Mouse (Mus musculus): Measurements from ENCODE around the gene Ptcd2. TPM values are rescaled to one million over a fixed set of nuclear protein-coding genes. Genes with fewer than 3 reads are reported as not detected.

The Ptcd2 gene
- polyA plus RNA-seq, 1 experiment from 2014 or later, result 56.0 TPM

GRCm38 (mm10) chr13:99363866-99364265 lies 19.4 kb upstream of the Ptcd2 start:
- H3K27ac ChIP-seq (ENCODE audit: low read length), result no peak overlapping the region
- no peaks in the 10 kb centered on the region for H3K9me3 ChIP-seq (replicated peaks; ENCODE audit: control insufficient read depth, low read length, poor library complexity, severe bottlenecking)
- no peak overlapping the region for H3K9ac ChIP-seq (ENCODE audit: low read depth, low read length)
- no peaks in the 10 kb centered on the region; the same call in 1 of the 2 replicates for H3K36me3 ChIP-seq (ENCODE audit: control insufficient read depth, insufficient read depth, low read length)
- ATAC-seq, result no peak
- no peaks in the 10 kb centered on the region; the same call in 1 of the 2 replicates for H3K4me1 ChIP-seq (ENCODE audit: control insufficient read depth, insufficient read depth, low read length)
- 41% methylated on average over 4 of the region's 4 CpGs for WGBS
- H3K27me3 ChIP-seq (ENCODE audit: control insufficient read depth, insufficient read depth, low read depth, low read length), result no peaks in the 10 kb centered on the region
- no peak overlapping the region for H3K4me3 ChIP-seq (ENCODE audit: low read depth, low read length)
- H3K4me2 ChIP-seq (ENCODE audit: low read length), result no peak overlapping the region

GRCm38 (mm10) chr13:99358921-99359320 lies 14.4 kb upstream of the Ptcd2 start:
- Histone ChIP-seq H3K9me3 (replicated peaks; ENCODE audit: control insufficient read depth, low read length, poor library complexity, severe bottlenecking) (no peaks in the 10 kb centered on the region), H3K27me3 (ENCODE audit: control insufficient read depth, insufficient read depth, low read depth, low read length) (no peaks in the 10 kb centered on the region), H3K4me1 (ENCODE audit: control insufficient read depth, insufficient read depth, low read length) (peaks cover under 1% of the 10 kb centered on the region; the same call in 1 of the 2 replicates), H3K4me3 (ENCODE audit: low read depth, low read length) (no peak overlapping the region), H3K9ac (ENCODE audit: low read depth, low read length) (no peak overlapping the region), H3K27ac (ENCODE audit: low read length) (no peak overlapping the region), H3K4me2 (ENCODE audit: low read length) (no peak overlapping the region), H3K36me3 (ENCODE audit: control insufficient read depth, insufficient read depth, low read length) (no peaks in the 10 kb centered on the region; the same call in 1 of the 2 replicates)
- ATAC-seq, result 0 out of 2 replicates have a peak, but pooled peaks have one; percentile 36
- WGBS, result 80% methylated on average over 14 of the region's 14 CpGs

- Histone ChIP-seq H3K9me3 (replicated peaks; ENCODE audit: control insufficient read depth, low read length, poor library complexity, severe bottlenecking) (no peaks in the 10 kb centered on the region), H3K4me3 (ENCODE audit: low read depth, low read length) (no peak overlapping the region), H3K9ac (ENCODE audit: low read depth, low read length) (no peak overlapping the region), H3K27ac (ENCODE audit: low read length) (no peak overlapping the region), H3K36me3 (ENCODE audit: control insufficient read depth, insufficient read depth, low read length) (no peaks in the 10 kb centered on the region), H3K4me2 (ENCODE audit: low read length) (no peak overlapping the region), H3K27me3 (ENCODE audit: control insufficient read depth, insufficient read depth, low read depth, low read length) (no peaks in the 10 kb centered on the region), H3K4me1 (ENCODE audit: control insufficient read depth, insufficient read depth, low read length) (peaks cover 2% of the 10 kb centered on the region; the same call in 1 of the 2 replicates)
- no peak for ATAC-seq
- 35% methylated on average over 9 of the region's 9 CpGs for WGBS
Measured at GRCm38 (mm10) chr13:99356428-99357265, 12.1 kb upstream of the Ptcd2 start.

- no peaks in the 10 kb centered on the region for H3K36me3 ChIP-seq (ENCODE audit: control insufficient read depth, insufficient read depth, low read length)
- WGBS, result 90% methylated on average over 7 of the region's 7 CpGs
- no peaks in the 10 kb centered on the region for H3K27me3 ChIP-seq (ENCODE audit: control insufficient read depth, insufficient read depth, low read depth, low read length)
- H3K9me3 ChIP-seq (replicated peaks; ENCODE audit: control insufficient read depth, low read length, poor library complexity, severe bottlenecking), result no peaks in the 10 kb centered on the region
- no peak overlapping the region for H3K27ac ChIP-seq (ENCODE audit: low read length)
- H3K9ac ChIP-seq (ENCODE audit: low read depth, low read length), result no peak overlapping the region
- H3K4me2 ChIP-seq (ENCODE audit: low read length), result no peak overlapping the region
- H3K4me3 ChIP-seq (ENCODE audit: low read depth, low read length), result no peak overlapping the region
- H3K4me1 ChIP-seq (ENCODE audit: control insufficient read depth, insufficient read depth, low read length), result peaks cover 2% of the 10 kb centered on the region; the same call in 1 of the 2 replicates
- no peak for ATAC-seq
Measured at GRCm38 (mm10) chr13:99355861-99356260, 11.4 kb upstream of the Ptcd2 start.

- H3K9ac ChIP-seq (ENCODE audit: low read depth, low read length), result no peak overlapping the region
- peaks cover 2% of the 10 kb centered on the region; the same call in 1 of the 2 replicates for H3K4me1 ChIP-seq (ENCODE audit: control insufficient read depth, insufficient read depth, low read length)
- H3K27ac ChIP-seq (ENCODE audit: low read length), result no peak overlapping the region
- H3K27me3 ChIP-seq (ENCODE audit: control insufficient read depth, insufficient read depth, low read depth, low read length), result no peaks in the 10 kb centered on the region
- H3K9me3 ChIP-seq (replicated peaks; ENCODE audit: control insufficient read depth, low read length, poor library complexity, severe bottlenecking), result no peaks in the 10 kb centered on the region
- no peak for ATAC-seq
- no peak overlapping the region for H3K4me2 ChIP-seq (ENCODE audit: low read length)
- H3K4me3 ChIP-seq (ENCODE audit: low read depth, low read length), result no peak overlapping the region
- no peaks in the 10 kb centered on the region for H3K36me3 ChIP-seq (ENCODE audit: control insufficient read depth, insufficient read depth, low read length)
- WGBS, result 88% methylated on average over 6 of the region's 6 CpGs
Measured at GRCm38 (mm10) chr13:99355072-99355471, 10.6 kb upstream of the Ptcd2 start.

- H3K27me3 ChIP-seq (ENCODE audit: control insufficient read depth, insufficient read depth, low read depth, low read length), result no peaks in the 10 kb centered on the region
- peaks cover 2% of the 10 kb centered on the region; the same call in 1 of the 2 replicates for H3K4me1 ChIP-seq (ENCODE audit: control insufficient read depth, insufficient read depth, low read length)
- H3K4me3 ChIP-seq (ENCODE audit: low read depth, low read length), result peak overlapping the region; percentile 45
- H3K4me2 ChIP-seq (ENCODE audit: low read length), result peak overlapping the region; percentile 58
- peak overlapping the region; percentile 23 for H3K9ac ChIP-seq (ENCODE audit: low read depth, low read length)
- peak overlapping the region; percentile 72 for H3K27ac ChIP-seq (ENCODE audit: low read length)
- H3K36me3 ChIP-seq (ENCODE audit: control insufficient read depth, insufficient read depth, low read length), result 0 out of 2 replicates have a peak, but pooled peaks cover 2% of the 10 kb centered on the region
- peak; percentile 57 for ATAC-seq
- 4% methylated on average over 7 of the region's 7 CpGs for WGBS
- H3K9me3 ChIP-seq (replicated peaks; ENCODE audit: control insufficient read depth, low read length, poor library complexity, severe bottlenecking), result no peaks in the 10 kb centered on the region
Measured at GRCm38 (mm10) chr13:99353490-99353851, 9.0 kb upstream of the Ptcd2 start.

- 11% methylated on average over 28 of the region's 28 CpGs for WGBS
Measured at GRCm38 (mm10) chr13:99352758-99353489, 8.4 kb upstream of the Ptcd2 start.

GRCm38 (mm10) chr13:99351596-99351995 lies 7.1 kb upstream of the Ptcd2 start:
- no peak overlapping the region for H3K9ac ChIP-seq (ENCODE audit: low read depth, low read length)
- 0 out of 2 replicates have a peak, but pooled peaks cover 4% of the 10 kb centered on the region for H3K36me3 ChIP-seq (ENCODE audit: control insufficient read depth, insufficient read depth, low read length)
- no peak for ATAC-seq
- H3K27ac ChIP-seq (ENCODE audit: low read length), result no peak overlapping the region
- H3K4me3 ChIP-seq (ENCODE audit: low read depth, low read length), result no peak overlapping the region
- H3K4me2 ChIP-seq (ENCODE audit: low read length), result no peak overlapping the region
- H3K9me3 ChIP-seq (replicated peaks; ENCODE audit: control insufficient read depth, low read length, poor library complexity, severe bottlenecking), result no peaks in the 10 kb centered on the region
- H3K27me3 ChIP-seq (ENCODE audit: control insufficient read depth, insufficient read depth, low read depth, low read length), result no peaks in the 10 kb centered on the region
- WGBS, result 91% methylated on average over 3 of the region's 3 CpGs
- H3K4me1 ChIP-seq (ENCODE audit: control insufficient read depth, insufficient read depth, low read length), result peaks cover 2% of the 10 kb centered on the region; the same call in 1 of the 2 replicates

More at GRCm38 (mm10) chr13:99352758-99353489, 8.4 kb upstream of the Ptcd2 start:
- H3K4me3 ChIP-seq (ENCODE audit: low read depth, low read length), result peak overlapping the region; percentile 45
- ATAC-seq, result peak; percentile 100
- H3K4me2 ChIP-seq (ENCODE audit: low read length), result peak overlapping the region; percentile 58
- peak overlapping the region; percentile 23 for H3K9ac ChIP-seq (ENCODE audit: low read depth, low read length)
- H3K4me1 ChIP-seq (ENCODE audit: control insufficient read depth, insufficient read depth, low read length), result peaks cover 2% of the 10 kb centered on the region; the same call in 1 of the 2 replicates
- H3K9me3 ChIP-seq (replicated peaks; ENCODE audit: control insufficient read depth, low read length, poor library complexity, severe bottlenecking), result no peaks in the 10 kb centered on the region
- no peaks in the 10 kb centered on the region for H3K27me3 ChIP-seq (ENCODE audit: control insufficient read depth, insufficient read depth, low read depth, low read length)
- H3K27ac ChIP-seq (ENCODE audit: low read length), result peak overlapping the region; percentile 72
- H3K36me3 ChIP-seq (ENCODE audit: control insufficient read depth, insufficient read depth, low read length), result 0 out of 2 replicates have a peak, but pooled peaks cover 4% of the 10 kb centered on the region

Measured in midbrain, embryonic 16.5 days (tissue).